Mouse (Mus musculus) ES-E14 (cell line): ENCODE data around the gene Ppt1. TPM values are rescaled to one million over a fixed set of nuclear protein-coding genes. Genes with fewer than 3 reads are reported as not detected.

ENCODE experiments used
- DNase-seq: peaks from one replicate; pipeline ENCODE4 v3.0.0-alpha.2; 2013; ENCODE audit warnings: low read depth, low spot score
- H3K27ac ChIP-seq: 2 replicates; pipeline ENCODE4 v1.5.1; 2012; ENCODE audit warnings: low read depth, mild to moderate bottlenecking, low read length, moderate library complexity, mixed read lengths; ENCODE audit not compliant: poor library complexity, insufficient read depth, severe bottlenecking
- H3K36me3 ChIP-seq: 2 replicates; pipeline ENCODE4 v1.6.1; 2012; ENCODE audit warnings: mild to moderate bottlenecking, low read length, moderate library complexity, mixed read lengths; ENCODE audit not compliant: control insufficient read depth, poor library complexity, insufficient read depth, severe bottlenecking
- H3K4me1 ChIP-seq, 2 experiments: fragments of 150-350 bp in 1 of 2; sonication (generic) in 1 of 2; 2 replicates each; pipeline ENCODE4 v1.6.1; 2012; ENCODE audit warnings: low read length in 2 of 2, mild to moderate bottlenecking in 1 of 2, mixed read lengths in 1 of 2; ENCODE audit not compliant: control insufficient read depth in 2 of 2, insufficient read depth in 2 of 2, poor library complexity in 1 of 2
- H3K4me3 ChIP-seq, 2 experiments: fragments of 150-350 bp in 1 of 2; sonication (generic) in 1 of 2; 2 replicates each; pipeline ENCODE4 v1.5.1; 2012; ENCODE audit warnings: low read length in 2 of 2, low read depth in 1 of 2, mild to moderate bottlenecking in 1 of 2, mixed read lengths in 1 of 2; ENCODE audit not compliant: insufficient read depth in 1 of 2, poor library complexity in 1 of 2, severe bottlenecking in 1 of 2
- H3K9ac ChIP-seq: 2 replicates; pipeline ENCODE4 v1.6.1; 2012; ENCODE audit warnings: low read depth, mild to moderate bottlenecking, low read length, mixed read lengths; ENCODE audit not compliant: poor library complexity, insufficient read depth, severe bottlenecking
- H3K9me3 ChIP-seq: fragments of 150-350 bp; sonication (generic); 2 replicates; pipeline ENCODE4 v1.6.1; 2012; ENCODE audit warnings: low read depth, mild to moderate bottlenecking, low read length; ENCODE audit not compliant: control insufficient read depth, insufficient read depth
- CHD2 ChIP-seq: IDR thresholded peaks from 2 replicates; pipeline ENCODE4 v1.6.1; 2014; ENCODE audit warnings: mild to moderate bottlenecking, low read depth, low read length, inconsistent platforms
- HCFC1 ChIP-seq: IDR thresholded peaks from 2 replicates; pipeline ENCODE4 v1.6.1; 2012; ENCODE audit warnings: low read length, inconsistent platforms, borderline replicate concordance; ENCODE audit not compliant: insufficient read depth
- MAFK ChIP-seq: IDR thresholded peaks from 2 replicates; pipeline ENCODE4 v1.6.1; 2014; ENCODE audit warnings: mild to moderate bottlenecking, low read depth, low read length, inconsistent platforms; ENCODE audit not compliant: insufficient read depth
- ZC3H11A ChIP-seq: IDR thresholded peaks from 2 replicates; pipeline ENCODE4 v1.6.1; 2012; ENCODE audit warnings: low read depth, mild to moderate bottlenecking, inconsistent platforms, low read length, borderline replicate concordance
- ZNF384 ChIP-seq: IDR thresholded peaks from 2 replicates; pipeline ENCODE4 v1.6.1; 2012; ENCODE audit warnings: low read depth, low read length, inconsistent platforms
- in situ Hi-C, 2 experiments: fragments of 600-800 bp; cut with MboI; formaldehyde crosslinking; loops; one replicate each; pipeline ENCODE4 v1.15.1; 2025; ENCODE audit warnings: low sequenced_read_pairs in 2 of 2, inconsistent platforms in 1 of 2; ENCODE audit not compliant: unreplicated experiment in 2 of 2
- total RNA-seq: library from RNA; depleted of rRNA; stranded (reverse); fragments of 300-350 nt; gene quantifications from 2 replicates; pipeline ENCODE4 v1.2.3, GENCODE M21; 2012

Gene Ppt1
- total RNA-seq, 1 experiment, result 34.9 TPM

GRCm38 (mm10) chr4:122861836-122862235 lies 25.8 kb downstream of the Ppt1 start:
- no peak for TF ChIP-seq ZNF384
- no peak for TF ChIP-seq ZC3H11A
- no peak for TF ChIP-seq CHD2
- TF ChIP-seq MAFK, result no peak
- no peak for TF ChIP-seq HCFC1
- Histone ChIP-seq H3K9me3 (no peaks in the 10 kb centered on the region), H3K9ac (no peak overlapping the region), H3K4me1 (no peaks in the 10 kb centered on the region), H3K27ac (no peak overlapping the region), H3K4me3 (no peak overlapping the region), H3K36me3 (peaks cover 37% of the 10 kb centered on the region)
- DNase-seq, result no peak
- in situ Hi-C loops, result no loop called here

- Histone ChIP-seq H3K9me3 (no peaks in the 10 kb centered on the region), H3K27ac (no peak overlapping the region), H3K9ac (no peak overlapping the region), H3K4me3 (no peak overlapping the region), H3K4me1 (no peaks in the 10 kb centered on the region), H3K36me3 (peaks cover 33% of the 10 kb centered on the region)
- no peak for DNase-seq
- TF ChIP-seq ZC3H11A, result no peak
- TF ChIP-seq CHD2, result no peak
- TF ChIP-seq HCFC1, result no peak
- no peak for TF ChIP-seq MAFK
- in situ Hi-C loops, result no loop called here
Observed at GRCm38 (mm10) chr4:122868041-122868440, 32.0 kb downstream of the Ppt1 start.

GRCm38 (mm10) chr4:122870027-122870426 lies 34.0 kb downstream of the Ppt1 start:
- DNase-seq, result peak; percentile 21
- Histone ChIP-seq H3K4me1 (no peaks in the 10 kb centered on the region), H3K9ac (no peak overlapping the region), H3K36me3 (peaks cover 19% of the 10 kb centered on the region), H3K9me3 (no peaks in the 10 kb centered on the region), H3K27ac (no peak overlapping the region), H3K4me3 (no peak overlapping the region)
- in situ Hi-C loops, result no loop called here
- TF ChIP-seq ZNF384 (no peak), CHD2 (no peak), HCFC1 (no peak), ZC3H11A (no peak), MAFK (no peak)

- H3K9ac ChIP-seq, result no peak overlapping the region
- no peaks in the 10 kb centered on the region for H3K9me3 ChIP-seq
- H3K27ac ChIP-seq, result no peak overlapping the region
- TF ChIP-seq CHD2 (no peak), MAFK (no peak), HCFC1 (no peak), ZC3H11A (no peak), ZNF384 (no peak)
- in situ Hi-C loops, result no loop called here
- peaks cover 17% of the 10 kb centered on the region for H3K36me3 ChIP-seq
- H3K4me3 ChIP-seq, result no peak overlapping the region
- no peaks in the 10 kb centered on the region for H3K4me1 ChIP-seq
- no peak for DNase-seq
Observed at GRCm38 (mm10) chr4:122870741-122871140, 34.7 kb downstream of the Ppt1 start.

- in situ Hi-C loops, result no loop called here
- peaks cover 17% of the 10 kb centered on the region for H3K36me3 ChIP-seq
- DNase-seq, result no peak
- H3K4me1 ChIP-seq, result no peaks in the 10 kb centered on the region
- no peak overlapping the region for H3K4me3 ChIP-seq
- H3K9me3 ChIP-seq, result no peaks in the 10 kb centered on the region
- H3K9ac ChIP-seq, result no peak overlapping the region
- no peak overlapping the region for H3K27ac ChIP-seq
- TF ChIP-seq ZNF384 (no peak), HCFC1 (no peak), MAFK (no peak), ZC3H11A (no peak), CHD2 (no peak)
Observed at GRCm38 (mm10) chr4:122871269-122871668, 35.2 kb downstream of the Ppt1 start.
